Mouse (Mus musculus): ENCODE data around the gene Frmd4a.
"Not testable (repeated sequence)": the region's sequence is repeated elsewhere in the genome, so short reads cannot be mapped to it uniquely, and the experiment has no call there.

Gene Frmd4a

GRCm38 (mm10) chr2:4196041-4196440 is 178.5 kb downstream of the Frmd4a start:
- peak; percentile 76 for DNase-seq (ENCODE audit: low read depth, low spot score)

GRCm38 (mm10) chr2:4209234-4209633 is 191.7 kb downstream of the Frmd4a start:
- peak; percentile 33 for DNase-seq (ENCODE audit: low read depth, low spot score)

- DNase-seq (ENCODE audit: low read depth, low spot score), result no peak
These were observed 204.9 kb downstream of the Frmd4a start for GRCm38 (mm10) chr2:4222497-4222828.

DNA sequence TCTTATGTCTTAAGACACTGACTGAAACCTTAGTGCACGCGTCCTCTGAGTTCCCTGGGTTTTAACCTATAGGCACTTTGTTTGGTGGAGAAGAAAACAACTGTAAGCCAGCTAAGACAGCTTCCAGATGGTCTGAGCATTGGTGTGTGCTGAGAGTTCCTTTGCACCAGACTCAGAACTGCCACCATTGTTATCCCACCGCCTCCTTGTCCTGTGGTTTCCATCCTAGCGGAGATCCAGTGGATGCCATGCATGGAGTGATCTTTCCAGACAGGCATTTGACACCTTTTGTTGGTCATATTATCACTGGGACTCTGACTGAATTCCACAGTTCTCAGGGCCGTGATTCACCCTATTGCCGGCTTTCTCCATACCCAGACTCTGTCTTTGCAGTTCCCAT is 205.8 kb downstream of the Frmd4a start:
- no peak for DNase-seq (ENCODE audit: low read depth, low spot score)

- DNase-seq (ENCODE audit: low read depth, low spot score), result peak; percentile 79
These were observed 209.5 kb downstream of the Frmd4a start for GRCm38 (mm10) chr2:4226941-4227558.

DNA sequence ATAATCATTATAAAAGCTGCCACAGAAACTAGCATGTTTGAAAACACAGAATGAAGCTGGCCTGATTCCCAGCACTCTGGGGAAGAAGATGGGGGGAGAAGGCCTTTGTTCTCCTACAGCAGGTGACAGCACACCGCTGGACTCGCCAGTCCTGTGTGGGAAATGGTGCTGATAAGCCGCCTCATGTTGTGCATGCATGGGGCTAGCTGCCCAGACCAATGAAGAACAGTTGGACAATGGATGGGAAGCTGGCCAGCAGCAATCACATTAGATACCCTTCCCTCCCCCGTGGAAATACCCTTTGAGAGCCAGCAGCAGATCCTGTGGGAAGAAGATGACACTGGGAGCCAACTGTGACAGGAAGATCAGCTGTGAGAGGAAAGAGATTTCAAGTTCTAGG is 210.0 kb downstream of the Frmd4a start:
- no peak for DNase-seq (ENCODE audit: low read depth, low spot score)

GRCm38 (mm10) chr2:4228510-4228909 is 211.0 kb downstream of the Frmd4a start:
- DNase-seq (ENCODE audit: low read depth, low spot score), result peak; percentile 69

DNA sequence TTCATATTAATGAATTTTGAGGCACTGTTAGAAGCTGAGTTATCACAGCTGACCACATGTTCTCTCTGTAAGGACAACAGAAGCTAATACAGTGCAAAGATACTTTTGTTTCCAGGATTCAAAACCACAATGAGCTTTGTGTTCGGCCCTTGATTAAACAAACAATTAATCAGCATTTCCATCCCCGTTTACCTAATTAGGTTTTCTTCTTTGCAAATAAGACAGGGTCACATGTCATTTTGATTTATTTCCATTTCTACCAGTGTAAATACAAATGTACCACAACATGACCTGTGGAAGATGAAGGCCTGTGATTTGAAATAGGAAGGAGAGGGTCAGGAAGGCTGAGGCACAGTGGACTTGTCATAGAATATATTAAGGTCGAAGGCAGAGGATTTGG is 214.8 kb downstream of the Frmd4a start:
- no peak for DNase-seq (ENCODE audit: low read depth, low spot score)

DNA sequence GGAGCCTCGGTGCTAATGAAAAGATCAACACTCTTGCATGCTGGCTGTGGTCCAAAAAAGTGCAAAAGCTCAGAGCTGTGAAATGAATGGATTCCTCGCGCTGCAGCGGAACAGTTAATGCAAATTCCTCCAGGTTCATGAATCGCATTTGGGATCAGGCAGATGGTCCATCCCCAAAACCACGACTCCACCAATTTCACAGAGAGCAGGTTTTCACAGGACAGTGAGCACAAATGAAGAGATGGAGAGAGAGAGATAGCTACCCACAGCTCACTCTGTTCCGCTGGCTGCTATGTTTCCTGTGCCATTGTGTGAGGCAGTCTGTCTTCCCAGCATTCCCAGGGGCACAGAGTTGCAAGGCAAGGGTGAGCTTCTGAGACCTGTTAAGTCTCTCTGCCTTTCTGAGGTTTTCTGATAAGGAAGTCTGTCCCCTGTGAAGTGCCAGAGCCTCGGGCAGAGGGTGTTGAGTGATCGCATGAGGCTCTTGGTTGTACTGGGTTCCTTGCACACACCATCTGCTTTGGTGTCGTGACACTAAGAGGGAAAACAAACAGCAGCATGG is 215.3 kb downstream of the Frmd4a start:
- peak; percentile 33 for DNase-seq (ENCODE audit: low read depth, low spot score)

DNA sequence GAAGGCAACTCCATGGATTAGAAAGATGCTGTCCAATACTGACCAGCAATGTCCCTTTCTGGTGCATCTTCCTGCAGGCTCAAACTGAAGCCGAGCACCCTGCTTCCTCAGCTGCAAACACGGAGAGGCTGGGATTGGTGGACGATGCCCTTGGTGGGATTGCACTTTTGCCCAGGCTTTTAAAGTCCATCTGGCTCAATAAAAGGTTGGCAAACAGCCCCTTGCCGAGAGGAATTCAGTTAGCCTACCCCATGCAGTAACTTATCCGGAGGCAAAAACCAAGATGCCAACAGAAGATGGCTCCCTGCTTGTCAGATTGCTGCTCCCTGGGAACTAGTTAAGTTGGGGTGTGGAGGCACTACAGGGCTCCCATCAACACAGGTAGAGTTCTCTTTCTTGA is 220.2 kb downstream of the Frmd4a start:
- DNase-seq (ENCODE audit: low read depth, low spot score), result no peak

GRCm38 (mm10) chr2:4249723-4250122 is 232.2 kb downstream of the Frmd4a start:
- no peak for DNase-seq (ENCODE audit: low read depth, low spot score)

GRCm38 (mm10) chr2:4252541-4253291 is 235.2 kb downstream of the Frmd4a start:
- peak; percentile 62 for DNase-seq (ENCODE audit: low read depth, low spot score)

- DNase-seq (ENCODE audit: low read depth, low spot score), result peak; percentile 44
These were observed 235.8 kb downstream of the Frmd4a start for GRCm38 (mm10) chr2:4253348-4253747.

DNA sequence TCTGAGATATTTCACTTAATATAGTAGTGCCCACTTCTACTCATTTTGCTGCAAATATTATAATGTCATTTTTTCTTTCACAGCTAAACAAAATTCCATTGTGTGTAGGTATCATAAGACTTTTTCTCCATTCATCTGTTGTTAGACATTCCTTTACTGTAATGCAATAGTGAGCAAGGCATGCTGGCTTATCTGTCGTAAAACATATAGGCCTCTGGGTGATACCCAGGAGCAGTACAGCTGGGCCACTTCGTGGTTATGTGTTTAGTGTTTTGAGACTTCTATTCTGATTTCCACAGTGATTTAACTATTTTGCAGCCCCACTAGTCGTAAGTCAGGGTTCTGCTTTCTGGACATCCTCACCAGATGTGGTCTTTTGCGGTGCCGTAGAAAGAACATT is 236.6 kb downstream of the Frmd4a start:
- no peak for DNase-seq (ENCODE audit: low read depth, low spot score)

GRCm38 (mm10) chr2:4256242-4256641 is 238.7 kb downstream of the Frmd4a start:
- no peak for DNase-seq (ENCODE audit: low read depth, low spot score)

DNA sequence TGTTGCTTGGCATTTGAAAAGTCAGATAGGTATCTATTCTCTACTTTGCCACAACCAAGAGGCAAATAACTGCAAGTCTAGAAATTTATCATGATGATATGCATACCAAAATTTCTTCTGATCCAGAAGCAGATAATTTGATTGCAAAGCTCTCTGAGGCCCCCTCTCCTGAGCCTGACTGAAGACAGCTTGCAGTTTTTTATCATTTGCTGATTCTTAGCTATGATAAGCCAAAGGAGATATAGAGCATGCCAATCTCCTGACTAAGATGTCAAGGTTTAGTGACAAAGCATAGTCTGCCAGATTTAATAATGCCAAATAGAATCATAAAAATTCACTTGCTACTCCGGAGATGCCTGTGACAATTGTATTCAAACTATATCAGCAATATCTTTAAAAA is 240.1 kb downstream of the Frmd4a start:
- DNase-seq (ENCODE audit: low read depth, low spot score), result no peak

GRCm38 (mm10) chr2:4258803-4259202 is 241.3 kb downstream of the Frmd4a start:
- not testable (repeated sequence) for DNase-seq (ENCODE audit: low read depth, low spot score)

DNA sequence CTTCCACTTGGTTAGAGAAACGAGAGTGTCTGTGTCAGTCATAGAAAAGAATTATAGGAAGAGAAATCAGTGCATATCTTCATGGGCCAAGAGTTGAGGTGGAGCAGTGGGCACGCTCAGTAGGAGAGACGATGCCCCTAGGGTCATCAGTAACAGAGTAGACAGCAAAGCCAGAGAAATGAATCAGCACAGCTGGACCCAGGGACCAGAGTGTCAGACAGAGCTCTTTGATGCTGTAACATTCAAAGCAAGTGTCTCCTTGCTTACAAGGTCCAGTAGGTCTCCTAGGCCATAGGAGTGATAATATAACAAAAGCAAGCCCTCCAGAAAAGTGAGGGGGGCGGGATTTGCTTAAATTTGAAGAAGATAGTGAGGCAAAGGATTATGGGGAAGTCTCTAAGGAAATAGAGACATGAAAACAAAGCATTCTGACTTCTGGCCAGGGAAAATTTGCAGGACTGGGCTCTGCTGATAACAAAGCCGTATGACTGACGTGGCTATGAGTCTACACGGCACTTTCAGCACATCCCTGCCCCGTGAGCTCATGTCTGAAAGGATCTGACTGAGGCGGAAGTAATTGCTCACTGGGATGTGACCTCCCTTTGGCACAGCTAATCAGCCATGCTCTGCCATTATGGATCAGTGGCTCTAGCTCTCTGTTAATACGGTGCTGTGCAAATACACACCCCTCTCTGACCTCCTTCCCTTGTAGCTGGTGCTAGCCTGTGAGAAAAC is 243.0 kb downstream of the Frmd4a start:
- peak; percentile 17 for DNase-seq (ENCODE audit: low read depth, low spot score)

DNA sequence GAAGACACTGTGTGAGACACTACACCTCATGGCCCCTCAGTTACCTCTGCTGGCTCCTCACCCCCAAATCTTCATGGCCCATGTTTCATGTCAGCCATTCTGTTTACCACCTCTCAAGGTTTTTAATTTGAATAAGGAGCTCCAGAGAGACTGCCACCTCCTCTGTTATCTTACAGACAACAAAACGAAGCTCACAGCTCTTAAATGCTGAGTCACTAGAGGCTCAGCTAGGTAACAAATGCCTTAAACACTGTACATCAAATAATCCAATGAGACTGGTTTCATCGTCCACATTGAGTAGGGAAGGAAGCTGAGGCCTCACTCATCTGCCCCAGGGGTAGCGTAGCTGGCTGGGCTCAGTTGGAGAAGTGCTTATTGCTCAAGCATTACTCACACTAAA is 245.2 kb downstream of the Frmd4a start:
- DNase-seq (ENCODE audit: low read depth, low spot score), result no peak

DNA sequence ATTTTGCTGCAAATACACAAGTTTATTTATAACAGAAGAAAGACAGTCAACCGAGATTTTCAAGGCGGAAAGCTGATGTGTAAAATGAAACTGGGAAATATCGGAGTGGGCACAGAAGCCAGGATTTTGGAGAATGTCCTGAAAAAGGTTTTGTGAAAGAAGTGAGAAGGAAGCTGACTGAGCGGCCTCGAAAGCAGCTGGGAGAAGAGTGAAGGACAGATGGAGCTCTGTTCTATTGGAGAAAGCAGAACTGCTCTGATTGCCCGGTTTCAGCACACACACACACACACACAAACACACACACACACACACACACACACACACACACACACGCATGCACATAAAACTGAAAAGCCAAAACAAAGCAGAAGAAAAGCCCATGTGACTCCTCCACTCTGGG is 249.9 kb downstream of the Frmd4a start:
- peak; percentile 64 for DNase-seq (ENCODE audit: low read depth, low spot score)

- no peak for DNase-seq (ENCODE audit: low read depth, low spot score)
These were observed 265.3 kb downstream of the Frmd4a start for GRCm38 (mm10) chr2:4282777-4283176.

DNA sequence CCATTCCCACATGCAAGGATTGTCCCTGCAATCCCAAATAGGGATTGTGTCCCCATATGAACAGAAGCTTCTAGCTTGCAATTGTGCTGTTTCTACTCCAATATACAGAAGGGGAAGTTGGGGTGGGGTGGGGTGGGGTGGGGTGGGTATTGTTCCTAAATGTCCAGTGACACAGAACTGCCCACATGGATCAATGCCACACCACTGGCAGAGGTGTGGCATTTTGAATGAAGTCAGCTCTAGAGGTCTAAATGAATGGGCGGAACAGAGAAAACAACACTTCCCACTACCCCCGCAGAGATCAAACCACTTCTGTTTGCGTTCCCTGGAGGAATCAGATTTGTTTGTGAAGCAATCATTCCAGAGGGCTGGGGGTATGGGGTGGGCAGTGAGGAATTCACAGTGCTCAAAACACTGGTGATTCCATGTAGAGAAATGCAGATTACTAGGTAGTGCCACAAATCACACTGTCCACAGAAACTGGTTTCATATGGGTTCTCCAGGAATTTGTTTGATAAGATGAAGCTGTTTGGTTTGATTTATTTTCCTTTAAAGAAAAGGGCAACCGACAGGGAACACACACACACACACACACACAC is 268.3 kb downstream of the Frmd4a start:
- DNase-seq (ENCODE audit: low read depth, low spot score), result no peak
